Mouse (Mus musculus) central nervous system, embryonic 14 days (tissue): ENCODE data around the gene Dusp2. TPM values are rescaled to one million over a fixed set of nuclear protein-coding genes. Genes with fewer than 3 reads are reported as not detected.

Experiments
- polyA plus RNA-seq: library from polyadenylated mRNA; depleted of rRNA; stranded (reverse); fragments of >200 nt; gene quantifications from 2 replicates; pipeline ENCODE4 v1.2.3, GENCODE M21; 2012; rRNA removed

The Dusp2 gene
- 6.6 and 7.5 TPM in 2 replicates for polyA plus RNA-seq

GRCm38 (mm10) chr2:127335767-127336496, at the start of gene Dusp2:
Gene Dusp2, plus strand, starts transcription at chr2:127336159.

GRCm38 (mm10) chr2:127338416-127338815, 2.5 kb downstream of the Dusp2 start, which contains the start of gene Astl:
Gene Astl, plus strand, starts transcription at chr2:127338639.

GRCm38 (mm10) chr2:127362459-127363281, 26.7 kb downstream of the Dusp2 start, which contains the start of gene Adra2b:
Gene Adra2b, plus strand, starts transcription at chr2:127363208.

Other genes with a start within 250 kb of the Dusp2 start
- gene Ncaph, start 202.2 kb upstream of the Dusp2 start, polyA plus RNA-seq: 32.8 and 42.3 TPM in 2 replicates
- 5.9 and 6.1 TPM in 2 replicates for gene Itpripl1, start 192.7 kb upstream of the Dusp2 start, polyA plus RNA-seq
- gene 1810024B03Rik, start 127.9 kb upstream of the Dusp2 start, polyA plus RNA-seq: 2.2 and 2.4 TPM in 2 replicates
- gene Snrnp200, start 127.8 kb upstream of the Dusp2 start, polyA plus RNA-seq: 80.7 and 83.4 TPM in 2 replicates
- gene Ciao1, start 88.3 kb upstream of the Dusp2 start, polyA plus RNA-seq: 72.2 and 75.8 TPM in 2 replicates
- 42.7 and 43.3 TPM in 2 replicates for gene Tmem127, start 88.3 kb upstream of the Dusp2 start, polyA plus RNA-seq
- 80.2 and 84.7 TPM in 2 replicates for gene Stard7, start 65.9 kb upstream of the Dusp2 start, polyA plus RNA-seq
- not detected in 2 replicates for gene Astl, start 2.5 kb downstream of the Dusp2 start, polyA plus RNA-seq
- gene Adra2b, start 27.0 kb downstream of the Dusp2 start, polyA plus RNA-seq: 0.18 and 0.20 TPM in 2 replicates
- 0.06 and 0.30 TPM in 2 replicates for gene Gpat2, start 89.0 kb downstream of the Dusp2 start, polyA plus RNA-seq
- 28.9 and 31.4 TPM in 2 replicates for gene Fahd2a, start 108.4 kb downstream of the Dusp2 start, polyA plus RNA-seq
- 12.7 and 14.6 TPM in 2 replicates for gene Kcnip3, start 185.9 kb downstream of the Dusp2 start, polyA plus RNA-seq
- gene Prom2, start 205.3 kb downstream of the Dusp2 start, polyA plus RNA-seq: 0.05 and 0.79 TPM in 2 replicates